Mouse (Mus musculus) gonadal fat pad, adult 2 months (tissue): ENCODE measurements around the gene Gm16223. TPM values are rescaled to one million over a fixed set of nuclear protein-coding genes. Genes with fewer than 3 reads are reported as not detected.

ENCODE experiments used
- DNase-seq: peaks from one replicate; pipeline ENCODE4 v3.0.0-alpha.2; 2012; ENCODE audit warnings: low read depth
- polyA plus RNA-seq: library from polyadenylated mRNA; depleted of rRNA; stranded (reverse); fragments of >200 nt; gene quantifications from 2 replicates; pipeline ENCODE4 v1.2.3, GENCODE M21; 2012; rRNA removed

Gene Gm16223
- not detected in 2 replicates for polyA plus RNA-seq

GRCm38 (mm10) chr5:42067476-42068187 lies at the start of gene Gm16223:
Gene Gm16223 (plus strand): TSS chr5:42067960.
- no peak for DNase-seq

DNA sequence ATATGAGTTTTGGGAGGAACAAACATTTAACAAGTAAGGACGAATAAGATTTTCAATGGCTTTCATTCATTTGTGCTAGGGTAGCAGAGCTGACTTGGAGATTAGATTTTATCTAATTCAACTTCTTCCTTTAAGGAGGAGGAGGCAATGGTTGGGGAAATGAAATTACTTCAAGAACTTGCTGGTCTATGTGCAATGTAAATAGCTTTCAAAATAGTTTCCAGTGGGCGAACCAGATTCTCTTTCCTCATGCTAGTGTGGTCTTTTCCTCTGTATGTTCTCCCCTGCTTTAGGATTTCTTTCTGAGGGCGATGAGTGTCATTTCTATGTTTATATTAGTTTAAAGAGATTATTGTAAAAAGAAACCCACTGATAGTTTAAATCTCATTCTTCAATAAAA lies 45.7 kb upstream of the Gm16223 start:
- DNase-seq, result no peak

- no peak for DNase-seq
These were observed 44.2 kb upstream of the Gm16223 start for GRCm38 (mm10) chr5:42023521-42023920.

- DNase-seq, result no peak
These were observed 31.2 kb upstream of the Gm16223 start for GRCm38 (mm10) chr5:42036388-42037082.

GRCm38 (mm10) chr5:42054636-42055035 lies 13.1 kb upstream of the Gm16223 start:
- DNase-seq, result no peak

GRCm38 (mm10) chr5:42055151-42055550 lies 12.6 kb upstream of the Gm16223 start:
- DNase-seq, result no peak

DNA sequence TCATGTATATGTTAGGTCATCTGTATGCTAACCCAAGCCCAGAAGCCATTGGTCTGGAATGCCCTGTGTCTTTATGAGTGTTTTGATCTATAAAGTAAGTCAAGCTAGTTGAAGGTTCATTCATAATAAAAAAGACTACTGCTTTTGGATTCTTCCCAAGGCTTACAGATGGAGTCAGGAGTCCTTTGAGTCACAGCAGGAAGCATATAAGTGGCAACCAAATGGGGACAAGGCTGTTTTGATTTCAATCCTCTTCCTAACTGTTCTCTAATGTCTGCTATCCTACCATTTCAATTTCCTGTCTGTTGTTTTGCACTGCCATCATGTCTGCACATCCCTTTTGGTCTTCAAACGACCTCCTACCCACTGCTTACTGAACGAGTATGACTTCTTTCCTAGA lies 2.7 kb upstream of the Gm16223 start:
- no peak for DNase-seq

DNA sequence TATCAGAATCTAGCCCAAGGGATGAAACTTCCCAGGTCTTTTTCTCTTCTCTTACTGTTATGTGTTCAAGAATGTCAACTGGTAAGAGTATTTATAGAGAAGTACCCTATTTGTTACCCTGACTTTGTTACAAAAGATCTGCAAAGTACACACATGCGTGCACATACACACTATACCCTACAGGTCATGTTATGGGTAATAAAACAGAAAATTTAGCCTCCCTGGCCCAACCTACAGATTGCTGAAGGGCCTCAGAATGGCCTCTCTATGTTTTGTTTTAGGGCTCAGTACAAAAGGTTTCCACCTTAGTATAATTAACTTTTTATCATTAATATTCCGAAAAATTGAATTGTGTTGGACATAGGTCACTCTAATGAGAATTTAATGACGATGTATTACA lies 685 bp upstream of the Gm16223 start:
- no peak for DNase-seq

DNA sequence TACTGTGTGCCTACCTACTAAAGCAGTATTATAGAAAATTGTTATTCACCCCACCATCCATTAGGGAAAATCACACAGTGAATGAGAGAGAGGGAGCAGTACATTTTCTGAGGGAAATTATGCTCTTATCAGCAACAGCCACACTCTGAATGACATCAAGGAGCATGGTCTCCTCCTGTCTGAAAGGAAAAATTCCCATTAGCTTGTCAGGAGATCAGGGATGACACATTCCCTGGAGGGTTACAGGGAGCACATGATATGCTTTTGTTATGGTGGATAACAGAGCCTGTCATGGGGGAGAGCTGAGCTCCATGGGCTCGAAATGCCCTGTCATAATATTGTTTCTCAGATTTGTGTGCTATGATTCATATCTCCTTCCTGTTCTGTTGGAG lies 424 bp downstream of the Gm16223 start:
- DNase-seq, result no peak

DNA sequence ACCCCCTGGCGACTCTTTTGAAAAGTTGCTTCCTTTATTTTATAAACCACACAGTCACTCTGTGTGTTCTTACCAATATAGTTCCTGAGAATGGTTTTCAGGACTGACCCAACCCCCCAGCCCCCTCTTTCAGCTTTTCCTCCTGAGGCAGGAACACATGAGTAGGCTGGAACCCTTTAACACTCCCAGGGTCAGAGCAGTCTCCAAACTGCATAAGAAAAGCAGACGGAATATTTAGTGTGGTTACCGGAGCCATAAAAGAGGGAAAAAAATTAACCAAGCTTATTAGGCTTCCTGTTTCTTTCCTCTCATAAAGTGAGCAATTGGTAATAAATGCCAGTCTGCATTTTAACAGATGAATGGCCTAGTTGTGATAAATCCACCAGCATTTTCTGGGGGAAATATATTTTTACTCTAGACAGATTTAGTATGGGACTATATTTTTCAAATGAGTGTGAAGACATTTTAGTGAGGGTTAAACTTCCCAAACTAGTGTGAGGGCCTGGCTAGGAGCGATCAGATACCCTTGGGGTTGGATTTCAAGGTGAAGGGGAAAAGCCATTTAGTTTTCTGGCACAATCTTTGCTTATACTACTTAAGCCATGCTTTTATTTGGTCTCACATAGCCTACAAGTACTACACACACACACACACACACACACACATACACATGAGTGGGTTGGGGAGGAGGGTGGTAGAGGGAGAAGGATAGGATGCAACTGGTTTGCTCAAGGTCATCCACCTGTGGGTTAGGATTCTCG lies 49.0 kb downstream of the Gm16223 start:
- DNase-seq, result no peak

GRCm38 (mm10) chr5:42125562-42125961 lies 57.8 kb downstream of the Gm16223 start:
- DNase-seq, result no peak

- no peak for DNase-seq
These were observed 87.9 kb downstream of the Gm16223 start for GRCm38 (mm10) chr5:42155626-42156025.

DNA sequence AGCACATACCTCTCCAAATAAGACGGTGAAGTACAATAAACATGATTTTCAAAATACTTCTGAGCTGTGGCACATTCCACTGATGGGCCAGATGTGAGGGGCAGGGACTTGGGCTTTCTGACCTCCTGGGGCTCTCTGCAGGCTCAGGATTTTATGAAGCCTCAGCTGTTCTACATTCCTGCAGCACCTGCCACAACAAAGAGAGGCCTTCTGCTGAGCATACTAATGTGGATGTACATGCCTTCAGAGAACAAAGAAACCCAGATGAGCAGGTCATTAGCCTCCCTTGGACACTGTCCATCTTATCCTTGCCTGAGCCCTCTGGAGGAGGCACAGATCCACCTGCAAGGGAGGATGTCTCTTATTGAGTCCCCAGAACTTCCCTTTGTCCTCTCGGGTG lies 97.0 kb downstream of the Gm16223 start:
- DNase-seq, result no peak

GRCm38 (mm10) chr5:42166311-42166710 lies 98.6 kb downstream of the Gm16223 start:
- no peak for DNase-seq

GRCm38 (mm10) chr5:42168071-42168470 lies 100.3 kb downstream of the Gm16223 start:
- no peak for DNase-seq

- DNase-seq, result no peak
These were observed 101.0 kb downstream of the Gm16223 start for GRCm38 (mm10) chr5:42168785-42169184.

DNA sequence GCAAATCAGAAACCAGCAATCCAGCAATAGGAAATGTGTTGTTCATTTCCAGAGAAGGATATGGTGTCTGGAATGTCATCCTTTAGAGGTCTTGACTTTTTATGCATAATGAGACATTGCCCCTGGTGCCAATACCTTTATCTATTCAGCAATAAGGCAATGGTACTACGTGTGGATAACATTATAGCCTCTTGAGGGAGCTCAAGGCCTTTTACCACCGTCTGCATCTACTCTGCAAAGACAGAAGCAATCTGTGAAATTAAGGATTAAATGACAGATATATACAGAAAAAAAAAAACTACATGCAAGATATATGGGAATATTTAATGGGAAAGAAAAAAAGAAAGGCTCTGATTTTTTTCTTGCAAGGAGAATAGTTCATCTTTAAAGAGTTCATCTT lies 106.3 kb downstream of the Gm16223 start:
- no peak for DNase-seq

GRCm38 (mm10) chr5:42175424-42175823 lies 107.7 kb downstream of the Gm16223 start:
- no peak for DNase-seq

- no peak for DNase-seq
These were observed 130.7 kb downstream of the Gm16223 start for GRCm38 (mm10) chr5:42198493-42198892.

GRCm38 (mm10) chr5:42207456-42208122 lies 139.8 kb downstream of the Gm16223 start:
- no peak for DNase-seq

DNA sequence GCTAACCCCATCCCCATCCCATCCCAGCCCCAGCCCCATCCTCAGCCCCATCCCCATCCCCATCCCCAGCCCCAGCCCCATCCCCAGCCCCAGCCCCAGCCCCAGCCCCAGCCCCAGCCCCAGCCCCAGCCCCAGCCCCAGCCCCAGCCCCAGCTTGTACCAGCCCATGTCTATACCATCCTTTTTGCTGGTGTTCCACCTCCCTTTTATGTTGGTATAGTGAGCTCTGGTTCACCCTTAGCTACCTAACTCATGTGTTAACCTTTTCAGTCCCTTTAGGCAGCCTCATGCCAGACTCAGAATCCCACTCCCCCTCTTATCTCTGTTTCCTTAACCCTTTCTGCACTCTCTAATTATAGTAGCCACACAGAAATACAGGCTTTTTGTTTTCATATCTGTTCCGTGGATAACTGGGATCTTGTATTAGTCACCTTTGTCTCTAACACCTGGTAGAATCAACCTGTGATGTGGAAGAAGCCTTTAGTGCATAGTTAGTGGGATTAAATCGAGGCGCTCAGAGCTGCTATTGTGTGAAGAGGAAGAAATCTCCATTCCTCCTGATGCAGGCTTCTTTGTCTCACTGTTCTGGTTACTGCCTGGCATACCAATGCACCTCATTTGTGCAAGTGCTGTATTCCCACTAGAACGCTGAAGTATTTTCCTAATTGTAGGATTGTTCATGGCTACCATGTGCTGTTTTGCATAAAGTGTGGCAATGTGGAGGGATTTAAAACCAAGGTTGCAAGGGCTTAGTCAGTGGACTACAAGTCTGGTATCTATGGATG lies 144.0 kb downstream of the Gm16223 start:
- DNase-seq, result no peak
